Comparison of ENCODE assay signal across 23 mouse cellular contexts in the genomic region with DNA sequence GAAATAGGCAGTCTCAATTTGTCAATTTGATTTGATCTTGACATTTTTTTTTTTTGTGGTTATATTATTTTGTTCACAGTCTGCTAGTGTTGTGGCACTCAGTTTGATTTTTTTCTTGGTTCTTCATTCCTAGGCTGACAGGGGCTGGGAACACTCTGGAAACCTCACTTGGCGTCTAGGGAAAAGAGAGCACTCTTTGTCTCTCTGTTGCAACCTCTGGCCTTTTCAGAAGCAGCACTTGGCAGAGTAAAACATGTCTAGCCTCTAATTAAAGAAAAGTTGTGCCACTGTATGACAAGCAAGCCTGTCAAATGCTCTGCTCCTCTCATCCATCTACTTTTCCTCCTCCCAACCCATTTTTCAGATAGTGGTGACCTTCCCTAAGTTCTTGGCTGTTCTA. TPM values are rescaled to one million over a fixed set of nuclear protein-coding genes. Genes with fewer than 3 reads are reported as not detected.
DNase-seq lines count a peak whose midpoint lies in the region; ATAC-seq and TF ChIP-seq lines count a peak whose summit lies in the region.
"Had no signal": no experiment of that assay in that cellular context is flagged by ENCODE, and none has a peak within 500 bp of the region (broad histone marks: within the 10 kb centered on the region; RNA-seq: fewer than 3 reads in every experiment).

No protein-coding gene starts in this region.

- H3K4me1 ChIP-seq in liver, adult 2 months (ENCODE audit: control insufficient read depth, insufficient read depth, low read length): no peaks in the 10 kb centered on the region
- H3K4me1 ChIP-seq: embryonic facial prominence, embryonic 10.5 days; embryonic facial prominence, embryonic 12.5 days; forebrain, embryonic 10.5 days; forebrain, embryonic 12.5 days had no signal

- H3K9ac ChIP-seq in liver, adult 2 months (ENCODE audit: low read depth, low read length): no peak overlapping the region
- H3K9ac ChIP-seq: embryonic facial prominence, embryonic 12.5 days; forebrain, embryonic 12.5 days had no signal

- DNase-seq in frontal cortex, adult 2 months (ENCODE audit: extremely low spot score in 1 of 2, low spot score in 1 of 2): no peak
- DNase-seq in liver, adult 2 months (ENCODE audit: extremely low read depth, low read depth, low spot score): peak; percentile 13
- DNase-seq in liver: no peak
- DNase-seq in Muller cell, postnatal 12 days (ENCODE audit: inconsistent ontology term): peak; percentile 84
- peak; percentile 40 for DNase-seq in fibroblast of lung, adult 2 months (ENCODE audit: low read depth)
- DNase-seq in heart, postnatal 10 days: no peak
- DNase-seq: adrenal gland, adult 8-10 months; adrenal gland, postnatal 14 days; adrenal gland, postnatal 36 days; B cell, adult 2 months; cerebellum, adult 11-12 months; cerebellum, adult 2 months; cerebellum, adult 9-10 months; cerebellum, postnatal 25 days had no signal

- peak; percentile 38; the same call in 1 of the 2 replicates for ATAC-seq in frontal cortex, adult (ENCODE audit: low TSS enrichment)
- ATAC-seq: CD4-positive, CD25-positive, alpha-beta regulatory T cell, adult 4 months; forebrain, embryonic 14.5 days; forebrain, embryonic 16.5 days had no signal

- TF ChIP-seq POLR2A in liver, adult 2 months (IDR thresholded peaks at IDR 0.05; ENCODE audit: extremely low read depth, insufficient read depth, low read length): no peak

- H3K27me3 ChIP-seq in liver, adult 2 months (ENCODE audit: control insufficient read depth, insufficient read depth, low read length): no peaks in the 10 kb centered on the region
- H3K27me3 ChIP-seq: CH12.LX; embryonic facial prominence, embryonic 12.5 days; forebrain, embryonic 12.5 days had no signal

- 33% methylated on average over 1 of the region's 1 CpGs for WGBS in liver, adult 2 months

- peaks cover 16% of the 10 kb centered on the region; the same call in 1 of the 2 replicates for H3K79me2 ChIP-seq in liver, adult 2 months (ENCODE audit: control insufficient read depth, insufficient read depth, low read length)

- H3K27ac ChIP-seq in liver, adult 2 months (replicated peaks; ENCODE audit: insufficient read depth, low read depth, low read length): no peak overlapping the region
- H3K27ac ChIP-seq: embryonic facial prominence, embryonic 10.5 days; embryonic facial prominence, embryonic 12.5 days; forebrain, embryonic 10.5 days; forebrain, embryonic 12.5 days had no signal

- peaks cover 38% of the 10 kb centered on the region for H3K36me3 ChIP-seq in liver, adult 2 months (ENCODE audit: control insufficient read depth, insufficient read depth, low read length)

- no peak for TF ChIP-seq CTCF in liver, adult 2 months (IDR thresholded peaks at IDR 0.05; ENCODE audit: low read depth, low read length)

- intact Hi-C loops in heart, postnatal 10 days (cut with DNase I): no loop called here

- H3K4me3 ChIP-seq in liver, adult 2 months (ENCODE audit: insufficient read depth, low read depth, low read length): no peak overlapping the region
- H3K4me3 ChIP-seq: embryonic facial prominence, embryonic 10.5 days; embryonic facial prominence, embryonic 12.5 days; forebrain, embryonic 10.5 days; forebrain, embryonic 12.5 days had no signal

RNA-seq across cellular contexts. Expression of a gene that starts 10.1 kb away (rescaled TPM):
- 298 and 323 TPM in 2 replicates for polyA plus RNA-seq in frontal cortex, adult 2 months (2012; rRNA removed)
- 63.4 and 74.4 TPM in 2 replicates for total RNA-seq in liver, adult 2 months (2014; rRNA removed)
- polyA plus RNA-seq in liver, adult 2 months (2012; rRNA removed): 13.9 and 23.4 TPM in 2 replicates
- 10 to 100 TPM; 49.0 to 52.2 TPM for total RNA-seq in heart, postnatal 10 days (2021)

RNA-seq across cellular contexts. Expression of a gene that starts 22.0 kb away (rescaled TPM):
- 11.0 and 11.7 TPM in 2 replicates for polyA plus RNA-seq in frontal cortex, adult 2 months (2012; rRNA removed)
- total RNA-seq in liver, adult 2 months (2014; rRNA removed): 13.0 and 17.9 TPM in 2 replicates
- 3.6 and 4.1 TPM in 2 replicates for polyA plus RNA-seq in liver, adult 2 months (2012; rRNA removed)
- 10 to 100 TPM; 28.4 to 29.0 TPM for total RNA-seq in heart, postnatal 10 days (2021)

Comparison
In these comparisons a context has a peak if more than half of its experiments do, and no peak if none do; other contexts are left out.
1. DNase-seq: peak in liver, adult 2 months (single experiment), Muller cell, postnatal 12 days (single experiment) and fibroblast of lung, adult 2 months (single experiment); none in frontal cortex, adult 2 months (0 of 2), liver (single experiment) and heart, postnatal 10 days (0 of 2).